Mouse (Mus musculus) CH12.LX (cell line): Measurements from ENCODE around the gene Birc6.

ENCODE experiments used
- CTCF ChIP-seq, 2 experiments: IDR thresholded peaks in 1 of 2; conservative IDR thresholded peaks in 1 of 2; 2 replicates each; pipeline ENCODE4 v1.5.1; 2011 to 2012; ENCODE audit warnings: low read depth in 2 of 2, low read length in 2 of 2, improper control_type of control experiment in 1 of 2, inconsistent platforms in 1 of 2, mild to moderate bottlenecking in 1 of 2, moderate library complexity in 1 of 2
- MAX ChIP-seq: IDR thresholded peaks from 2 replicates; pipeline ENCODE4 v1.6.1; 2011; ENCODE audit warnings: low read length, improper control_type of control experiment
- POLR2A ChIP-seq: IDR thresholded peaks from 2 replicates; pipeline ENCODE4 v1.6.1; 2011; ENCODE audit warnings: low read depth, mild to moderate bottlenecking, improper control_type of control experiment, low read length
- RCOR1 ChIP-seq: conservative IDR thresholded peaks from 2 replicates; pipeline ENCODE4 v1.6.1; 2012; ENCODE audit warnings: low read depth, mild to moderate bottlenecking, inconsistent platforms, low read length, improper control_type of control experiment
- USF2 ChIP-seq: conservative IDR thresholded peaks from 2 replicates; pipeline ENCODE4 v1.6.1; 2011; ENCODE audit warnings: low read depth, low read length, improper control_type of control experiment

- TF ChIP-seq POLR2A (no peak), MAX (no peak), RCOR1 (no peak), CTCF (conservative IDR thresholded peaks at IDR 0.05 in 1 of 2, IDR thresholded peaks at IDR 0.05 in 1 of 2; ENCODE audit: low read depth in 2 of 2, low read length in 2 of 2) (no peak), USF2 (no peak)
Observed at GRCm38 (mm10) chr17:74537526-74537925, 9.4 kb downstream of the Birc6 start.
